Mouse (Mus musculus) ES-E14 (cell line): ENCODE measurements around the gene Yjefn3. TPM values are rescaled to one million over a fixed set of nuclear protein-coding genes. Genes with fewer than 3 reads are reported as not detected.

ENCODE experiments used
- DNase-seq: peaks from one replicate; pipeline ENCODE4 v3.0.0-alpha.2; 2013; ENCODE audit warnings: low read depth, low spot score
- H3K27ac ChIP-seq: 2 replicates; pipeline ENCODE4 v1.5.1; 2012; ENCODE audit warnings: low read depth, mild to moderate bottlenecking, low read length, moderate library complexity, mixed read lengths; ENCODE audit not compliant: poor library complexity, insufficient read depth, severe bottlenecking
- H3K36me3 ChIP-seq: 2 replicates; pipeline ENCODE4 v1.6.1; 2012; ENCODE audit warnings: mild to moderate bottlenecking, low read length, moderate library complexity, mixed read lengths; ENCODE audit not compliant: control insufficient read depth, poor library complexity, insufficient read depth, severe bottlenecking
- H3K4me1 ChIP-seq, 2 experiments: fragments of 150-350 bp in 1 of 2; sonication (generic) in 1 of 2; 2 replicates each; pipeline ENCODE4 v1.6.1; 2012; ENCODE audit warnings: low read length in 2 of 2, mild to moderate bottlenecking in 1 of 2, mixed read lengths in 1 of 2; ENCODE audit not compliant: control insufficient read depth in 2 of 2, insufficient read depth in 2 of 2, poor library complexity in 1 of 2
- H3K4me3 ChIP-seq, 2 experiments: fragments of 150-350 bp in 1 of 2; sonication (generic) in 1 of 2; 2 replicates each; pipeline ENCODE4 v1.5.1; 2012; ENCODE audit warnings: low read length in 2 of 2, low read depth in 1 of 2, mild to moderate bottlenecking in 1 of 2, mixed read lengths in 1 of 2; ENCODE audit not compliant: insufficient read depth in 1 of 2, poor library complexity in 1 of 2, severe bottlenecking in 1 of 2
- H3K9ac ChIP-seq: 2 replicates; pipeline ENCODE4 v1.6.1; 2012; ENCODE audit warnings: low read depth, mild to moderate bottlenecking, low read length, mixed read lengths; ENCODE audit not compliant: poor library complexity, insufficient read depth, severe bottlenecking
- H3K9me3 ChIP-seq: fragments of 150-350 bp; sonication (generic); 2 replicates; pipeline ENCODE4 v1.6.1; 2012; ENCODE audit warnings: low read depth, mild to moderate bottlenecking, low read length; ENCODE audit not compliant: control insufficient read depth, insufficient read depth
- CHD2 ChIP-seq: IDR thresholded peaks from 2 replicates; pipeline ENCODE4 v1.6.1; 2014; ENCODE audit warnings: mild to moderate bottlenecking, low read depth, low read length, inconsistent platforms
- HCFC1 ChIP-seq: IDR thresholded peaks from 2 replicates; pipeline ENCODE4 v1.6.1; 2012; ENCODE audit warnings: low read length, inconsistent platforms, borderline replicate concordance; ENCODE audit not compliant: insufficient read depth
- MAFK ChIP-seq: IDR thresholded peaks from 2 replicates; pipeline ENCODE4 v1.6.1; 2014; ENCODE audit warnings: mild to moderate bottlenecking, low read depth, low read length, inconsistent platforms; ENCODE audit not compliant: insufficient read depth
- ZC3H11A ChIP-seq: IDR thresholded peaks from 2 replicates; pipeline ENCODE4 v1.6.1; 2012; ENCODE audit warnings: low read depth, mild to moderate bottlenecking, inconsistent platforms, low read length, borderline replicate concordance
- ZNF384 ChIP-seq: IDR thresholded peaks from 2 replicates; pipeline ENCODE4 v1.6.1; 2012; ENCODE audit warnings: low read depth, low read length, inconsistent platforms
- in situ Hi-C, 2 experiments: fragments of 600-800 bp; cut with MboI; formaldehyde crosslinking; loops; one replicate each; pipeline ENCODE4 v1.15.1; 2025; ENCODE audit warnings: low sequenced_read_pairs in 2 of 2, inconsistent platforms in 1 of 2; ENCODE audit not compliant: unreplicated experiment in 2 of 2
- total RNA-seq: library from RNA; depleted of rRNA; stranded (reverse); fragments of 300-350 nt; gene quantifications from 2 replicates; pipeline ENCODE4 v1.2.3, GENCODE M21; 2012

Gene Yjefn3
- total RNA-seq, 1 experiment, result 7.0 TPM

DNA sequence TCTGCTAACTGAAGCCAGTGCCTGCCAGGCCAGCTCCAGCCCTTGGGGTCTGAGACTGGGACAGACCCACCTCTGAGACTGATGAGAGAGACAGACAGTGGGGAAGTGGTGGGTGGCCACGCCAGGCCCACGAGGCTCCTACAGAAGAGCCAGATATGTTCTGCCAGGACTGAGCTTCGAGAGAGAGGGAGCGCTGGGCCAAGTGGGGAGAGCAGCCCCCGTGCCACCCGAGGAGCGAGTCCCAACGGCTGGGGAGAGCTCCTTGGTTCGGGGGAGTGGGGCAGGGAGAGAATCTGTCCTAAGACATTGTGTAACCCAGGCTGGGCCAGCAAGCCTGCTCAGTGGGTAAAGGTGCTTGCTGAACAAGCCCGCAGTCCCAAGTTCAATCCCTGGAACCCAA, 25.5 kb downstream of the Yjefn3 start:
- in situ Hi-C loops, result loop anchor here in 1 of 2 experiments (10.0 kb wide), 1 partner anchor 552 kb away; no protein-coding TSS in a partner anchor
- Histone ChIP-seq H3K4me3 (no peak overlapping the region), H3K9ac (no peak overlapping the region)

DNA sequence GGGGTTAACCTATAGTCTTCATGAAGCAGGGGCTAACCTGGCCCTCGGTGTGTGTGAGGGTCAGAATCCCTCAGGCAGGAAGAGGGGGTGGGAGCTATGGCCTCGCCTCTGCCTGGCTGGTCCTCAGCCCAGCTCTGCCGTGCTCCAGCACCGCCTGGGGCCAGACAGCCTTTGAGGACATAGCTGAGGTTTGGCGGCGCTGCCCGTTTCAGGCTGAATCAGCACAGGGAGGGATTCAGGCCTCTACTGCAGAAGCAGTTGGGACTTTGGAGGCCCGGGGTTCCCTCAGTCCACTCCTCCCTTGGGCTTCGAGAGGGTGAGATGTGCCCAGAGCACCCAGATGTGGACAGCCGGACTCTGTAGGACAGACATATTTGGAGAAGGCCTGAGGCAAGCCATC, 26.4 kb downstream of the Yjefn3 start:
- TF ChIP-seq ZNF384 (no peak), MAFK (no peak), ZC3H11A (no peak), HCFC1 (no peak), CHD2 (no peak)
- no peaks in the 10 kb centered on the region for H3K36me3 ChIP-seq
- H3K4me1 ChIP-seq, result peaks cover 0 to 1% of the 10 kb centered on the region in 2 experiments; a peak in 1 of 4 replicates
- H3K9me3 ChIP-seq, result no peaks in the 10 kb centered on the region
- H3K27ac ChIP-seq, result no peak overlapping the region
- H3K9ac ChIP-seq, result no peak overlapping the region
- H3K4me3 ChIP-seq, result no peak overlapping the region
- in situ Hi-C loops, result loop anchor here in 1 of 2 experiments (10.0 kb wide), 1 partner anchor 551 kb away; no protein-coding TSS in a partner anchor
- DNase-seq, result no peak

More for the DNA sequence above, 25.5 kb downstream of the Yjefn3 start:
- H3K4me1 ChIP-seq, result peaks cover 0 to 6% of the 10 kb centered on the region in 2 experiments; a peak in 1 of 4 replicates
- H3K36me3 ChIP-seq, result no peaks in the 10 kb centered on the region
- TF ChIP-seq HCFC1, result no peak
- no peak for TF ChIP-seq ZNF384
- no peak for TF ChIP-seq ZC3H11A
- no peak for TF ChIP-seq CHD2
- TF ChIP-seq MAFK, result no peak
- no peak for DNase-seq
- H3K9me3 ChIP-seq, result no peaks in the 10 kb centered on the region
- H3K27ac ChIP-seq, result no peak overlapping the region

DNA sequence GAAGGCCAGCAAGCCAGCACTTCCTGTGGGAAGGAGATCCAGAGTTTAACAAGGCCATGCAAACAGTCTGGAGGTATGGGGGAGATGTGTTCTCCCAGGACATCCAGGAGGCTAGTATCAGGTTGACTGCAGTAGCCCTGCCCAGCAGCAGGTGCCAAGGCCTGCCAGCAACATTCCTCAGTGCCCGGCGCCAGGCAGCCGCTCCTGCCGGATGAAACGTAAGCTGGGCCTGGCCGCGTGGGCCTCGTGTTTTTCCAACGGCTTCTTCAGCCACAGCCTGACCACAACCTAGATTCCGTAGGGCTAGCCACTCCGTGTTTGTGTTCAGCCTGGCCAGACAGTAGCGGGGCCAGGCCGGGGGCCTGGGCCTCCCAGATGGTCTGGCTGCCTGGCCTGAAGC, 27.9 kb downstream of the Yjefn3 start:
- TF ChIP-seq ZC3H11A, result no peak
- Histone ChIP-seq H3K27ac (no peak overlapping the region), H3K36me3 (no peaks in the 10 kb centered on the region), H3K4me3 (no peak overlapping the region), H3K9ac (no peak overlapping the region), H3K4me1 (no peaks in the 10 kb centered on the region), H3K9me3 (no peaks in the 10 kb centered on the region)
- DNase-seq, result no peak
- in situ Hi-C loops, result loop anchor here in 1 of 2 experiments (10.0 kb wide), 1 partner anchor 550 kb away; no protein-coding TSS in a partner anchor

DNA sequence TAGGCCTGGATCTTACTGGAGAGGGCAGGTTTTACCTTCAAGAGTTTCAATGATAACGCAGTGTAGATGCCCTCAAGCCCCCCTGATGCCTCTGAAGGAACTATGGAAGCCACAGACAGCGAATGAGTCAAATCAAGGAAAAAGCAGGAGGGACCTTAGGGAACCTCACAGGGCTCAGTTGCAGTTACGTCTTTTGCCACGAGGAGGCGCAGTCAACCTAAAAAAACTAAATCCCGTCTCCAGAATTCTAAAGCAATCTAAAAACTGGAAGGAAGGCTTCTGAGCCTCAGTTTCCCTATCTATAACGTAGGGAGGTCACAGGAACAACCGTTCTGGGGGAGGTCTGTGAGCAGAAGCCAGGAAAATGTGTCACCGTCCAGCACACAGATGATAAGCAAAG, 28.4 kb downstream of the Yjefn3 start:
- H3K4me1 ChIP-seq, result no peaks in the 10 kb centered on the region
- TF ChIP-seq HCFC1, result no peak
- peak; percentile 55; the same call in 1 of the 2 replicates for TF ChIP-seq ZNF384
- TF ChIP-seq MAFK, result no peak
- peak; percentile 59; the same call in 1 of the 2 replicates for TF ChIP-seq ZC3H11A
- no peak for TF ChIP-seq CHD2
- H3K27ac ChIP-seq, result no peak overlapping the region
- in situ Hi-C loops, result loop anchor here in 1 of 2 experiments (10.0 kb wide), 1 partner anchor 549 kb away; no protein-coding TSS in a partner anchor
- H3K9ac ChIP-seq, result no peak overlapping the region
- H3K9me3 ChIP-seq, result no peaks in the 10 kb centered on the region
- no peaks in the 10 kb centered on the region for H3K36me3 ChIP-seq
- no peak overlapping the region for H3K4me3 ChIP-seq
- peak; percentile 62 for DNase-seq

DNA sequence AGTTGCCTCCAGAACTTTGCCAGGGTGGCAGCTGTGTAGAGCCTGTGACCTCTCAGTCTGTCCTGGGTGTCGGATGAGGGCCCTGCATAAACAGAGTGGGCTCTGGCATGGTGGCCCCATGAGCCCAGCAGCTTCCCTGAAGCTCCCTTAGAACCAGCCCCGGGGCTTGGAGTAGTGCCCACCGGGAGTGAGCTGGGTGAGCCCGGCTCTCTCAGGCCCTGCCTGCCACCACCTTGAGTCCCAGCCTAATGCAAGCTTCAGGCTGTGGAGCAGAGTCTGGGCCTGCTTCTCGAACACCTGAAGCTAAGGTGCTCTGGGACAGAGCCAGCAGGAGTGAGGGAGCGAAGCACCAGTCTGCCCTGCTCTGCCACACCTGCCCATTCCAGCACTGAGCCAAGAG, 31.6 kb downstream of the Yjefn3 start:
- in situ Hi-C loops, result loop anchor here in 1 of 2 experiments (10.0 kb wide), 1 partner anchor 546 kb away; no protein-coding TSS in a partner anchor
- no peaks in the 10 kb centered on the region for H3K9me3 ChIP-seq
- no peak overlapping the region for H3K4me3 ChIP-seq
- no peaks in the 10 kb centered on the region for H3K4me1 ChIP-seq
- no peak for DNase-seq
- no peak overlapping the region for H3K9ac ChIP-seq
- no peak overlapping the region for H3K27ac ChIP-seq
- TF ChIP-seq MAFK (no peak), ZC3H11A (no peak), ZNF384 (no peak), CHD2 (no peak), HCFC1 (no peak)
- no peaks in the 10 kb centered on the region for H3K36me3 ChIP-seq
